Mouse (Mus musculus): ENCODE results near the gene Hoxa13.

Gene Hoxa13

GRCm38 (mm10) chr6:52234428-52235140, 26.1 kb downstream of the Hoxa13 start:
- peak; percentile 81 for DNase-seq

- peak; percentile 91 for DNase-seq
Measured at GRCm38 (mm10) chr6:52233546-52234427, 26.9 kb downstream of the Hoxa13 start.

- no peak for DNase-seq
Measured at GRCm38 (mm10) chr6:52232984-52233545, 27.6 kb downstream of the Hoxa13 start.

GRCm38 (mm10) chr6:52232568-52232965, 28.1 kb downstream of the Hoxa13 start:
- peak; percentile 78 for DNase-seq

GRCm38 (mm10) chr6:52231885-52232567, 28.7 kb downstream of the Hoxa13 start:
- peak; percentile 71 for DNase-seq

GRCm38 (mm10) chr6:52230516-52231165, 30.0 kb downstream of the Hoxa13 start, which contains the start of gene Hoxa9:
Gene Hoxa9 (minus strand): TSS chr6:52231089.
- peak; percentile 68 for DNase-seq

- peak; percentile 90 for DNase-seq
Measured at GRCm38 (mm10) chr6:52229558-52230416, 30.9 kb downstream of the Hoxa13 start.

GRCm38 (mm10) chr6:52228475-52229465, 31.9 kb downstream of the Hoxa13 start:
- DNase-seq, result peak; percentile 60

GRCm38 (mm10) chr6:52227470-52228222, 33.0 kb downstream of the Hoxa13 start:
- DNase-seq, result peak; percentile 67

- DNase-seq, result peak; percentile 40
Measured at GRCm38 (mm10) chr6:52226569-52227257, 34.0 kb downstream of the Hoxa13 start.

- DNase-seq, result peak; percentile 95
Measured at GRCm38 (mm10) chr6:52225612-52226568, 34.8 kb downstream of the Hoxa13 start.

GRCm38 (mm10) chr6:52224895-52225611, 35.6 kb downstream of the Hoxa13 start:
- peak; percentile 44 for DNase-seq

GRCm38 (mm10) chr6:52223939-52224760, 36.5 kb downstream of the Hoxa13 start:
- DNase-seq, result peak; percentile 42

GRCm38 (mm10) chr6:52222729-52223128, 38.0 kb downstream of the Hoxa13 start:
- peak; percentile 37 for DNase-seq

- DNase-seq, result no peak
Measured at GRCm38 (mm10) chr6:52221993-52222685, 38.5 kb downstream of the Hoxa13 start.
